Mouse (Mus musculus): ENCODE data around the gene Ppm1a.

DNA sequence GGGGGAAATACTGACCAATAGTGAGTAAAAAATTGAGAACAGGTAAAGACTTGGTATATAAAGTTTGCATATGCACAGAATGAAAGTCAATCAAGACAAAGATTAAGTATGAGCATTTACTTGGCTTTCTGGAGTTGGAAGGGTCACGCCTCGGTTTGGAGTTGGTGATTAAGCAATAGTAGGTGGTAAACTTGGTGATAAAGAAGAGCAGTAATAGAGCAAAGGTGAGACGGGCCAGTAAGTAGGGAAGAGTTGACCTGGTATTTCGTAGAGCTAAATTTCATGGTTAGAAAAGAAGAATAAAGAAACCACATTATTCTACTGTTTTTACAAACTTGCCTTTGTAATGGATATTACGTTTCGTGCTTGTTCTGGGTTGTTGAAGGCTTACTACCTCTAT, 10.6 kb downstream of the Ppm1a start:
- no peak for TF ChIP-seq MAZ (IDR thresholded peaks at IDR 0.05; ENCODE audit: low read depth, low read length)
- TF ChIP-seq USF2 (IDR thresholded peaks at IDR 0.05; ENCODE audit: borderline replicate concordance in 1 of 2, insufficient read depth in 1 of 2, low read depth in 1 of 2, low read length in 2 of 2), result no peak
- TF ChIP-seq GATA1 (IDR thresholded peaks at IDR 0.05; ENCODE audit: low read depth, low read length), result no peak
- TF ChIP-seq CTCF (IDR thresholded peaks at IDR 0.05 in 2 of 3, conservative IDR thresholded peaks at IDR 0.05 in 1 of 3; ENCODE audit: control insufficient read depth in 1 of 3, insufficient read depth in 1 of 3, low read depth in 2 of 3, low read length in 3 of 3, poor library complexity in 1 of 3, severe bottlenecking in 1 of 3), result no peak
- TF ChIP-seq UBTF (IDR thresholded peaks at IDR 0.05; ENCODE audit: borderline replicate concordance, insufficient read depth, low read depth, low read length), result no peak
- TF ChIP-seq POLR2A (IDR thresholded peaks at IDR 0.05; ENCODE audit: control insufficient read depth in 1 of 2, insufficient read depth in 1 of 2, low read depth in 1 of 2, low read length in 2 of 2, poor library complexity in 1 of 2), result no peak
- no peak for TF ChIP-seq TAL1 (IDR thresholded peaks at IDR 0.05; ENCODE audit: low read length)
- TF ChIP-seq TCF12 (IDR thresholded peaks at IDR 0.05; ENCODE audit: low read depth, low read length), result no peak
- no peak for TF ChIP-seq BHLHE40 (IDR thresholded peaks at IDR 0.05; ENCODE audit: borderline replicate concordance, low read depth, low read length)
- no peak for TF ChIP-seq ELF1 (IDR thresholded peaks at IDR 0.05; ENCODE audit: low read depth, low read length)
- TF ChIP-seq EP300 (IDR thresholded peaks at IDR 0.05; ENCODE audit: low read depth in 1 of 2, low read length in 2 of 2), result no peak
- TF ChIP-seq MAFK (IDR thresholded peaks at IDR 0.05; ENCODE audit: borderline replicate concordance, low read depth, low read length), result no peak
- no peak for TF ChIP-seq USF1 (IDR thresholded peaks at IDR 0.05; ENCODE audit: low read depth, low read length)
